Mouse (Mus musculus) MEL (cell line): Measurements from ENCODE around the gene Tspan11. TPM values are rescaled to one million over a fixed set of nuclear protein-coding genes. Genes with fewer than 3 reads are reported as not detected.

ENCODE experiments used
- DNase-seq: peaks from one replicate; pipeline ENCODE4 v3.0.0; 2011; ENCODE audit warnings: low read depth, low spot score
- H3K27ac ChIP-seq: 2 replicates; pipeline ENCODE4 v1.5.1; 2012; ENCODE audit warnings: low read depth, mild to moderate bottlenecking, control low read depth, low read length, moderate library complexity; ENCODE audit not compliant: control insufficient read depth
- H3K27me3 ChIP-seq, 2 experiments: fragments of 150-350 bp in 1 of 2; sonication (generic) in 1 of 2; 2 replicates each; pipeline ENCODE4 v1.6.1; 2012; ENCODE audit warnings: low read length in 2 of 2, mild to moderate bottlenecking in 2 of 2, improper control_type of control experiment in 1 of 2, moderate library complexity in 1 of 2; ENCODE audit not compliant: insufficient read depth in 2 of 2, control insufficient read depth in 1 of 2
- H3K36me3 ChIP-seq, 2 experiments: 2 replicates each; pipeline ENCODE4 v1.6.1; 2012 to 2014; ENCODE audit warnings: low read length in 2 of 2, improper control_type of control experiment in 1 of 2, inconsistent platforms in 1 of 2, mild to moderate bottlenecking in 1 of 2; ENCODE audit not compliant: insufficient read depth in 2 of 2, control insufficient read depth in 1 of 2
- H3K4me1 ChIP-seq, 2 experiments: fragments of 150-350 bp in 1 of 2; sonication (generic) in 1 of 2; 2 replicates each; pipeline ENCODE4 v1.6.1; 2012; ENCODE audit warnings: low read length in 2 of 2, improper control_type of control experiment in 1 of 2, mild to moderate bottlenecking in 1 of 2; ENCODE audit not compliant: insufficient read depth in 2 of 2, control insufficient read depth in 1 of 2
- H3K4me3 ChIP-seq, 2 experiments: fragments of 150-350 bp in 1 of 2; sonication (generic) in 1 of 2; 2 replicates each; pipeline ENCODE4 v1.5.1; 2012; ENCODE audit warnings: low read depth in 2 of 2, low read length in 2 of 2, mild to moderate bottlenecking in 2 of 2, moderate library complexity in 2 of 2, control low read depth in 1 of 2, improper control_type of control experiment in 1 of 2; ENCODE audit not compliant: control insufficient read depth in 1 of 2, insufficient read depth in 1 of 2
- H3K79me2 ChIP-seq: 2 replicates; pipeline ENCODE4 v1.6.1; 2012; ENCODE audit warnings: mild to moderate bottlenecking, low read length, moderate library complexity; ENCODE audit not compliant: control insufficient read depth, poor library complexity, insufficient read depth
- H3K9ac ChIP-seq: 2 replicates; pipeline ENCODE4 v1.6.1; 2012; ENCODE audit warnings: low read depth, mild to moderate bottlenecking, control low read depth, low read length, moderate library complexity; ENCODE audit not compliant: control insufficient read depth, poor library complexity, severe bottlenecking
- H3K9me3 ChIP-seq: fragments of 150-350 bp; sonication (generic); replicated peaks from 2 replicates; pipeline ENCODE4 v1.6.1; 2012; ENCODE audit warnings: mild to moderate bottlenecking, low read length, improper control_type of control experiment, moderate library complexity; ENCODE audit not compliant: insufficient read depth
- BHLHE40 ChIP-seq: IDR thresholded peaks from 2 replicates; pipeline ENCODE4 v1.6.1; 2012; ENCODE audit warnings: low read depth, mild to moderate bottlenecking, inconsistent platforms, low read length, improper control_type of control experiment, borderline replicate concordance
- CHD2 ChIP-seq: IDR thresholded peaks from 2 replicates; pipeline ENCODE4 v1.6.1; 2011; ENCODE audit warnings: low read length, improper control_type of control experiment
- CTCF ChIP-seq, 3 experiments: IDR thresholded peaks in 2 of 3; conservative IDR thresholded peaks in 1 of 3; 2 replicates each; pipeline ENCODE4 v1.5.1; 2011 to 2012; ENCODE audit warnings: low read length in 3 of 3, low read depth in 2 of 3, mild to moderate bottlenecking in 2 of 3, improper control_type of control experiment in 1 of 3, inconsistent platforms in 1 of 3, mixed read lengths in 1 of 3, moderate library complexity in 1 of 3; ENCODE audit not compliant: control insufficient read depth in 1 of 3, insufficient read depth in 1 of 3, poor library complexity in 1 of 3, severe bottlenecking in 1 of 3
- ELF1 ChIP-seq: IDR thresholded peaks from 2 replicates; pipeline ENCODE4 v1.6.1; 2014; ENCODE audit warnings: low read depth, mild to moderate bottlenecking, inconsistent platforms, low read length, improper control_type of control experiment, moderate library complexity
- EP300 ChIP-seq, 2 experiments: IDR thresholded peaks; 2 replicates each; pipeline ENCODE4 v1.6.1; 2011; ENCODE audit warnings: improper control_type of control experiment in 2 of 2, low read length in 2 of 2, low read depth in 1 of 2, mild to moderate bottlenecking in 1 of 2
- HCFC1 ChIP-seq: IDR thresholded peaks from 2 replicates; pipeline ENCODE4 v1.6.1; 2012; ENCODE audit warnings: low read depth, mild to moderate bottlenecking, inconsistent platforms, low read length, improper control_type of control experiment, moderate library complexity
- JUND ChIP-seq: IDR thresholded peaks from 2 replicates; pipeline ENCODE4 v1.6.1; 2011; ENCODE audit warnings: low read depth, mild to moderate bottlenecking, improper control_type of control experiment, low read length
- MXI1 ChIP-seq: IDR thresholded peaks from 2 replicates; pipeline ENCODE4 v1.6.1; 2011; ENCODE audit warnings: mild to moderate bottlenecking, low read depth, low read length, improper control_type of control experiment
- MYC ChIP-seq: IDR thresholded peaks from 2 replicates; pipeline ENCODE4 v1.6.1; 2011; ENCODE audit warnings: low read depth, mild to moderate bottlenecking, low read length, improper control_type of control experiment, moderate library complexity
- NRF1 ChIP-seq: IDR thresholded peaks from 2 replicates; pipeline ENCODE4 v1.6.1; 2014; ENCODE audit warnings: low read depth, mild to moderate bottlenecking, inconsistent platforms, low read length, improper control_type of control experiment, moderate library complexity; ENCODE audit not compliant: poor library complexity, insufficient read depth, severe bottlenecking
- POLR2A ChIP-seq, 2 experiments: IDR thresholded peaks; 2 replicates each; pipeline ENCODE4 v1.6.1; 2011 to 2012; ENCODE audit warnings: low read length in 2 of 2, mild to moderate bottlenecking in 2 of 2, control low read depth in 1 of 2, improper control_type of control experiment in 1 of 2, low read depth in 1 of 2, moderate library complexity in 1 of 2; ENCODE audit not compliant: control insufficient read depth in 1 of 2, insufficient read depth in 1 of 2, poor library complexity in 1 of 2
- POLR2AphosphoS5 ChIP-seq: IDR thresholded peaks from 2 replicates; pipeline ENCODE4 v1.6.1; 2012; ENCODE audit warnings: low read depth, borderline replicate concordance, mild to moderate bottlenecking, inconsistent platforms, low read length, moderate library complexity, mixed read lengths
- RAD21 ChIP-seq: IDR thresholded peaks from 2 replicates; pipeline ENCODE4 v1.6.1; 2011; ENCODE audit warnings: mild to moderate bottlenecking, low read depth, low read length, improper control_type of control experiment
- RCOR1 ChIP-seq: IDR thresholded peaks from 2 replicates; pipeline ENCODE4 v1.6.1; 2012; ENCODE audit warnings: low read depth, mild to moderate bottlenecking, inconsistent platforms, low read length, improper control_type of control experiment
- SIN3A ChIP-seq: IDR thresholded peaks from 2 replicates; pipeline ENCODE4 v1.6.1; 2012; ENCODE audit warnings: low read length, improper control_type of control experiment, inconsistent platforms
- SMC3 ChIP-seq: IDR thresholded peaks from 2 replicates; pipeline ENCODE4 v1.6.1; 2011; ENCODE audit warnings: low read depth, low read length, improper control_type of control experiment
- TCF12 ChIP-seq: IDR thresholded peaks from 2 replicates; pipeline ENCODE4 v1.6.1; 2014; ENCODE audit warnings: low read depth, mild to moderate bottlenecking, inconsistent platforms, low read length, improper control_type of control experiment, moderate library complexity
- UBTF ChIP-seq: IDR thresholded peaks from 2 replicates; pipeline ENCODE4 v1.6.1; 2012; ENCODE audit warnings: low read depth, mild to moderate bottlenecking, inconsistent platforms, low read length, improper control_type of control experiment, moderate library complexity, borderline replicate concordance; ENCODE audit not compliant: insufficient read depth
- polyA plus RNA-seq, 2 experiments: library from polyadenylated mRNA; stranded (reverse) in 1 of 2; unstranded in 1 of 2; fragments of >175 nt in 1 of 2; fragments of >200 nt in 1 of 2; gene quantifications; 2 replicates each; pipeline versions ENCODE4 v1.2.1 to v1.2.4; 2012; ENCODE audit warnings: low replicate concordance in 2 of 2, low read depth in 1 of 2; ENCODE audit not compliant: insufficient read length in 2 of 2, insufficient read depth in 1 of 2, missing spikeins in 1 of 2
- total RNA-seq: library from RNA; depleted of rRNA; stranded (reverse); fragments of 300-350 nt; gene quantifications from 2 replicates; pipeline ENCODE4 v1.2.3, GENCODE M21; 2012

Gene Tspan11
- total and polyA plus RNA-seq, 3 experiments, result not detected

DNA sequence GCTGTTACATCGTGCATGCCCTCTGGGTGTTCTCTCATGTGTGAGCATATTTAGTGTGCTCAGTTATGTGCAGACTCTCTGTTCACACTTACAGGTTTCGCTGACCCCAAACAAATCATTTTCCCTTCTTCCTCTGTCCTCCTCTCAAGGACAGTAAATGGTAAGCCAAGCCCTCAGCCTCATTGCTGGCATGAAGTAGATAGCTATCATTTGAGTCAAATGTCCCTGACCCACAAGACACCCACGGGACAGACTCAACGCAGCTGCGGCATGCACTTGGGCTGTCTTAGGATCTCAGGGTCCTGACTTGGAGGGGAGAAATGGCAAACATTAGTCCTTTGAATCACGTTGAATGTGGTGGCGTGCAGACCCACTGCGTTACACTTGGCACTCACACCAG is 55.0 kb downstream of the Tspan11 start:
- no peak overlapping the region for H3K4me3 ChIP-seq
- H3K36me3 ChIP-seq, result no peaks in the 10 kb centered on the region
- no peaks in the 10 kb centered on the region for H3K79me2 ChIP-seq
- no peak for DNase-seq
- H3K27me3 ChIP-seq, result no peaks in the 10 kb centered on the region
- H3K27ac ChIP-seq, result no peak overlapping the region
- H3K9ac ChIP-seq, result no peak overlapping the region
- no peak for TF ChIP-seq SIN3A
- no peak for TF ChIP-seq MYC
- TF ChIP-seq RAD21, result no peak
- no peak for TF ChIP-seq RCOR1
- no peak for TF ChIP-seq TCF12
- TF ChIP-seq JUND, result no peak
- TF ChIP-seq MXI1, result no peak
- no peak for TF ChIP-seq NRF1
- no peak for TF ChIP-seq BHLHE40
- TF ChIP-seq UBTF, result no peak
- TF ChIP-seq CHD2, result no peak
- TF ChIP-seq POLR2AphosphoS5, result no peak
- no peak for TF ChIP-seq POLR2A (IDR thresholded peaks at IDR 0.05; ENCODE audit: control insufficient read depth in 1 of 2, insufficient read depth in 1 of 2, low read depth in 1 of 2, low read length in 2 of 2, poor library complexity in 1 of 2)
- no peak for TF ChIP-seq HCFC1
- TF ChIP-seq ELF1, result no peak
- no peak for TF ChIP-seq SMC3
- no peak for TF ChIP-seq CTCF (IDR thresholded peaks at IDR 0.05 in 2 of 3, conservative IDR thresholded peaks at IDR 0.05 in 1 of 3; ENCODE audit: control insufficient read depth in 1 of 3, insufficient read depth in 1 of 3, low read depth in 2 of 3, low read length in 3 of 3, poor library complexity in 1 of 3, severe bottlenecking in 1 of 3)
- H3K4me1 ChIP-seq, result no peaks in the 10 kb centered on the region
- no peaks in the 10 kb centered on the region for H3K9me3 ChIP-seq

DNA sequence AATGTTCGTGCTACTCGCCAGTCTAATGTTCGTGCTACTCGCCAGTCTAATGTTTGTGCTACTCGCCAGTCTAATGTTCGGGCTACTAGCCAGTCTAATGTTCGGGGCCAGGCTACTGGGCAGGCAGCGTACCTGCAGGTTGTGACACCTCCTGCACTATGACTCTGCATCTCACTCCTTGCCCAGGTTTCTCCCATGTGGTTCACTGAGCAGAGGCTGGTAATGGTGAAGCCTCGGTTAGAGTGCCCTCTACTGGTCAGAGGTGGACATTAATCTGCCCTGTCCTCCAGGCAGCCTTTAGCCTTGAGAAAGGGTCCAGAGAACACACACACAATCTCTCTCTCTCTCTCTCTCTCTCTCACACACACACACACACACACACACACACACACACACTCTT is 58.3 kb downstream of the Tspan11 start:
- H3K36me3 ChIP-seq, result no peaks in the 10 kb centered on the region
- H3K9ac ChIP-seq, result no peak overlapping the region
- H3K4me1 ChIP-seq, result no peaks in the 10 kb centered on the region
- peak; percentile 15 for DNase-seq
- H3K27me3 ChIP-seq, result no peaks in the 10 kb centered on the region
- H3K79me2 ChIP-seq, result no peaks in the 10 kb centered on the region
- no peaks in the 10 kb centered on the region for H3K9me3 ChIP-seq
- H3K4me3 ChIP-seq, result no peak overlapping the region
- no peak overlapping the region for H3K27ac ChIP-seq
- TF ChIP-seq SIN3A, result no peak
- TF ChIP-seq EP300 (IDR thresholded peaks at IDR 0.05; ENCODE audit: low read depth in 1 of 2, low read length in 2 of 2), result no peak
- TF ChIP-seq CTCF (IDR thresholded peaks at IDR 0.05 in 2 of 3, conservative IDR thresholded peaks at IDR 0.05 in 1 of 3; ENCODE audit: control insufficient read depth in 1 of 3, insufficient read depth in 1 of 3, low read depth in 2 of 3, low read length in 3 of 3, poor library complexity in 1 of 3, severe bottlenecking in 1 of 3), result peak; percentile 49 to 69 (median 50)
- TF ChIP-seq SMC3, result peak; percentile 39
- TF ChIP-seq RAD21, result peak; percentile 43
